Mouse (Mus musculus): Measurements from ENCODE around the gene Lsmem1.

The Lsmem1 gene

DNA sequence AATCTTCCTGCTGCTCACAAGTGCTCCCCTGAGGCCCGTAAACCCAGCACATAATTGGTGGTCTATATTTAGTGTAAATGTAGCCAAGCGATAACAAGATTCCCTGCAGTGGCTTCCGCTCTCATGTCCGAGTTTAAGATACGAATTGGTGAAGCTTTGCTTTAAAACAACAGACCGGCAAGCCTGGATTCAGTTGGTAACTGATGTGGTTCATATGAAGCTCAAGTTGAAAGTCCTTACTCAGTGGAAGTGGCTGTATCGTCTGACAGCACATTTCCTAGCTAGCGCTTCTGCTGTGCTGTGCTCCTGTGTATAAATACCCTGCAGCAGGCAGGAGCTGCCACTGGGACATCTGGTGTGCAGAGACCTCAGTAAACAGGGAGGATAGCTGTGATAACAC is at the start of gene Lsmem1:
TSS of gene Lsmem1 (minus strand) at position 189 of the 400 bp plus-strand sequence.
- DNase-seq = peak; percentile 20

DNA sequence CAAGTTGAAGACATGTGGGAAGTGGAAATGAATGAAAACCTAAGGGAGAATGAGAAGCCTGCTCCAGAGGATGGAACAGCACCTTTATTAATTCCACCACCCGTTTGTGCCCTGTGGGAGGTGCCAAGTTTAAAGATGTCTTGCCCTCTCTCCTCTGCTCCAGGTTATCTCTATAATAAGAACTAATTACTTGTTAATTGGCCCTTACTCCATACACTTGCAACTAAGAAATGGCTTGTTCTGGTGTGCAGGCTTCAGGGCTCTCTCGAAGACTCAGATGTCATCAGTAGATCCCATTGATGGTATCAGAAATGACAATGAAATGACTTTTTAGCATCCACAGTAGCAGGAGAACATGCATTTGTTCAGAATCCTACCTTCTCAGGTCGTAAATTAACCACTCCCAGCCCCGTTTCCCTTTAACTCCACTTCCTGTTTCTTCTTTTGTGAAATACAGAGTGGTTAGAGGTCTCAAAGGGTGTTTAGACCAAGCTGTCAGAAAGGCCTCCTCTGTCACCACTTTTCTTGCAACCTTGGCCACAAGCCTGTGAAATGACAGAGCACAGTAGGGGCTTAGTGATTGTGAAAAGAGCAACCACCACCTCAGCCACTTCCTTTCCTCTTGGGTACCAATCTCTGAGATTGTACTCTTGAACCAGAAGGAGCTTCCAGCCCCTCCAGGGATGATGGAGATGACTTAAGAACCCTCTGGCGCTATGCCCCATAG is 49.3 kb upstream of the Lsmem1 start, which contains the start of gene Ifrd1:
TSS of gene Ifrd1 (minus strand) at position 51 of the 727 bp plus-strand sequence.
- DNase-seq = no peak

DNA sequence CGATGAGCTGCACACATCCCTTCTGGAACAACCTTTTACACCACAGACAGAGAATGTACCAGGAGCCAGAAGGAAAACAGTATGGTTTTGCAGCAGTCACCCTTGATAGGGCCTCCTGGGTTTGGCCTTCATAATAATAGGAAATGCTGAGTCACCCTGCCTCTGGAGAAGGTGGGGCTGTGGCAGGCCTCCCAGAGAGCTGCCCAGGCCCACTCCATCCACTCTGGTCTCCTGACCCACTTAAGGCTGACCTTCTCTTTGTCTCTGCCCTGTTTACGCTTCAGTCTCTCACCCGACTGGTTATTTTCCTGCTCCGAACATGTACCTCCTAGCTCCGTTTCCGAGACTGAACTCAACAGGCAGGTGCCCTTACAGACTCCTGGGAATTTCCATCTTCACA is 48.7 kb upstream of the Lsmem1 start:
- DNase-seq = peak; percentile 24

DNA sequence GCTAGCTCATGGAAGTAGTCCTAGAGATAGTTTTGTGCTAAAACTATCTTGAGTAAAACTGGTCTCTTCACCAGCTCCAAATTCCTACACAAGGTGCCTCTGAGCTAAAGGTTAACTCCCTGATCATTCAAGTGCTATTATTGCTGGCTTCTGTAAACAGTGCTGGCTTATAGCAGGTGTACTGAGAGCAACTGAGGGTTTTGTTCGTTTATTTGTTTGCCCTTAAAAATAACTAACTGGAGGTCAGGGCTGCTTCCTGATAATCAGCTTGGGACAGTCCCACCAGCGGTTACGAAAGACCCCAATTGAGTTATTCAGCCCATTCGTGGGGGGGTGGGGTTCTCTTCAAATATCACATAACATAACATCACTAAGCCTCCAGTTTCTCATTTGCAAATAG is 48.1 kb upstream of the Lsmem1 start:
- DNase-seq = no peak

DNA sequence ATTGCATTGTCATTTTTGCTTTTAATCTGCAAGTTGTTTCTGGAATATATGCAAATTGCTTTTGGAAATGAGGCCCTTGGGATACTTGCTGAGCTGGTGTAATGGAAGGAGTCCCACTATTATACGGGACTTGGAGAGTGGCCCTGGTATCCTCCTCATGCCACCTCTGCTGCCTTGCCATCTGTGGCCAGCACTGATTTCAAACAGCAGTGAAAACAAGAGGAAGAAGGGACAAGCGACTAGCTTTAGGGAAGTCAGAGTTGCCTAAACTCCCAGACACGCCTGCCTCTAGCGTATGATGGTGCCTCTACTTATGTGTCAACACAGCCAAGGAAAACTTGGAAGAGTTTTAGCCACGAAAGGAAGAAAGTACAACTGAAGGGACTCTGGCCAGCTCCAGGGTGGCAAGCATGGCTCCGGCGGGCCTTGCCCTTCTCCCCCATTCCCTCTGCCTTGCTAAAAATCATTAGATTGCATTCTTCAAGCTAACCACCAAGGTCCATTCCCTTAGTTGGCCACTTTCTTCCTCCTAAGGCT is 46.2 kb upstream of the Lsmem1 start:
- no peak for DNase-seq

DNA sequence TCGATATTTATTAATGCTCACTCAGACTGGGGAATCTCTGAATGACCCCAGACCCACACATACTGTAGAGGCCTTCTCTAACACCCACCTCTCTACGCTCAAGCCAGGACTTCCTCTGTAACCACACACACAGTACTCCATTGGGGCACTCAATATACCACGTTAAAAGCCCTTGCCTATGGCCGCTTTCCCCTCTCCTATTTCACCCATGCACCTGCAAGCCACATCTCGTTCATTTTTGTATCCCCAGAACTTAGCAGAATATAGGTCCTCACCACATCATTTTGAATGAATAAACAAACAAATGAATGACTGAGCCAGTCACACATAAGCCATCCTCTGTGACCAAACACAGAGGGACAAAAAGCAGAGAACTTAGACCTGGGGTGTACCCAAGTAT is 45.6 kb upstream of the Lsmem1 start:
- DNase-seq = no peak

DNA sequence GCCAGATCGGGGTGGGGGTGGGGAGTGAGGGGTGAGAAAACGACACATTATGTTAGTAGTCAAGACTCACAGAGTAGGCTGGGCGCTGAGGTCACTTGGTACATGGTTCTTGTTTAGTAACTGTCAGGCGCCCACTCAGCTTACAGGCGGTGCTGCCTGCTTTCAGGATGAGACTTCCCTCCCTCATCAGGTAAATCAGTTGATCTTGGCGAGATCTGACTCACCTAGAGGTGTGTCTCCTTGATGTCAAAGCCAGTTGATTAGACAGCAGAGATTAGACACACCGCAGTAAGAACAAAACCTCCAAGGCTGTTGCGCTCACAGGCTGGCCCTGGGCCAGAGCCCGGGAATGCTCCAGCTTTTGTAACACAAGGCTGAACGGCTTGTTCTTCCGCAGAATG is 44.5 kb upstream of the Lsmem1 start:
- peak; percentile 68 for DNase-seq

DNA sequence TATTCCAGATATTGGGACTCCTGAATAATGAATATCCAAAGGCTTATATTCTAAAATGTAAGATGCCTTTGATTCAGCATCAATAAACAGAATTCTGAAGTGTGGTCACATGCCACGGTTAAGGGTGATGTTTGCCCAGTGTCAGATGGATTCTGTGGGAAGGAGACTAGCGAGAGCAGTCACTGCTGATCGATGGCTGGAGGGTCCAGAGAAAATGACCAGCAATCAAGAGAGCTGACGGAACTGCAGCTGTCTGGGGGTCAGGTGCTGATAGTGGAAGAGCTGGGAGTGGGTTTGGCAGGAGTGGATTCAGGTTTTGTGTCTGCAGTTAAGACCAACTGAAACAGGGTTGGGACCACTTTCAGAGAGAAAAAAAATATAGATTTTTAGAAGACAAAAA is 44.0 kb upstream of the Lsmem1 start:
- no peak for DNase-seq

DNA sequence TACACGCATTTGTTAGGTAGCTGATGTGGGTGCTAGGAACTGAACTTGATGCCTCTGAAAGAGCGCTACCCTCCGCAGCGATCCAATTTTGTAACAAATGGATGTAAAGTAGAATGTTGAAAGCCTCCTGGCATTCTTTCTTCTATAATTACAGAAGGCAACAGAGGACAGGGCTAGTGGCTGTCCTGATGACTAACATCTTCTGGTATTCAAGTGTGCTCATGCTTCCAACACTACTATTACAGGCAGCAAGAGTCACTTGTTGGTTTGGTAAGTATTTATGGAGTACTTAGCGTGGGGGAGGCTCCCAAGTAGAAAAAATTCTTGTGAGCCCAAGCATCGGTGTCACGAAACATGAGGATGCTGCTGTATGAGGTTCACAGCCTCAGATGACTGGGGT is 39.9 kb upstream of the Lsmem1 start:
- DNase-seq = no peak

DNA sequence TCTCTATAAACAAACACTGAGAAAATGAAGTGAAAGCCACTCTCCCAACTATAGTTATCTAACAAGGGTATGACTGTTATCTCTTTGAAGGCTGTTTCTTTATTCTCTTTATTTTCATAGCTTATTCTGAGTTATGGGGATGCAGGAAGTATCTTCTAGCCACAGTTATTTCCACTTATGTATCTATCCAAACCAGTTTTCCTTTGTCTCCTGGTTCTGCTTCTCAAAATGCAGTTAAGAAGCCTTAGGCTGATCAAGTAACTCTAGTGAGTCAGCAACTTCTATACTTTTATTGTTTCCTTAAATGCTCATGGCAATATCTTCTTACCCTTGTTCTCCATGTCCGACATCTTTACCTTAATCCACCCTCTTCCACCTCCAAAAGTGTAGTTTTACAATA is 32.9 kb upstream of the Lsmem1 start:
- no peak for DNase-seq

DNA sequence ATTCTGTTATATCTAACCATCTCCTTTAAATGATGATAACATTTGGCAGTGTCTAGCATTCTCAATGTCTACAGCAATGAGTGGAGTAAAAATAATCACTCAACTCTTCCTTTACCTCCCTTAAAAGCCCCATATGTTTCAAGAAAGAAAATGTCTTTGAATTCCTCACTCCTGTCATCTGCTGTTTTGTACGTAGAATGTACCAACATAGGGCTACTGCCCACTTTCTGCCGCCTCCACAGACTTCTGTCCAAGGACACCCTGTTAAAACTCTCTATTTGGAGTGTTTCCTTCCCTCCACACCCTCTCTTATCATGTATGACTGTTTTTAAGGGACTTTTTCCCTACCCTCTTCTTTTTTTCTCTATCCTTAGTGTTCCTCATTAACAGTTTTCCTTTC is 32.3 kb upstream of the Lsmem1 start:
- no peak for DNase-seq

DNA sequence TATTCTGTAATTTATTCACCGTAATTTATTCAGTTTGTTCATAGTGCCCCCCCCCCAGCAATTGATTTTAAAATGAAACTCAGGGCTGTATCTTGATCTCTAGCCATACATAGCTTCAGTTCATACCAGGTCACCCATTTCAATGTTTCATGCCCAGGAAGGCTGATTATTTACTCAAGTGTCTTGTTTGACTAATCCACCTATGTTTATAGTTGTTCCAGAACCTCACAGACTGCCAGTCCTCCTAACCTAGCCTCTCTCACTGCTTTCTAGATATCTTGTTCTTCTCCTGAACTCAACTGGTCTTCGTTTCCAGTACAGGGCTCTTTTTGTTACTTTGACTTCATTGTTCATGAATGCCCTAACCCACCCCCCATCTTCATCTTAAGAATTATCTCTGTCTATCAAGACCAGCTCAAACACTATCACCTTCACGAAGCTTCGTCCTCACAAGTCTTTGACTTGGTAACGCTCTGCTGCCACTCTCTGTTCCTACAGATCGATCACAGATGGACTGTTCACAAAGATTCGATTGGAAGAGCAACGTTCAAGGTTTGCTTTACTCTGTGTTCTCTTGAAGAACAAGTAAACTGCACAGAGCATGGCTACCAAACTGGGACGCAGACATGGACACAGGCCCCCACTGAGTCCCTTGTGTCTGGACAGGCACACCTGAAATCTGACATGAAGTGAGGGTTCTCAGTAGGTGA is 25.0 kb upstream of the Lsmem1 start:
- DNase-seq = no peak

DNA sequence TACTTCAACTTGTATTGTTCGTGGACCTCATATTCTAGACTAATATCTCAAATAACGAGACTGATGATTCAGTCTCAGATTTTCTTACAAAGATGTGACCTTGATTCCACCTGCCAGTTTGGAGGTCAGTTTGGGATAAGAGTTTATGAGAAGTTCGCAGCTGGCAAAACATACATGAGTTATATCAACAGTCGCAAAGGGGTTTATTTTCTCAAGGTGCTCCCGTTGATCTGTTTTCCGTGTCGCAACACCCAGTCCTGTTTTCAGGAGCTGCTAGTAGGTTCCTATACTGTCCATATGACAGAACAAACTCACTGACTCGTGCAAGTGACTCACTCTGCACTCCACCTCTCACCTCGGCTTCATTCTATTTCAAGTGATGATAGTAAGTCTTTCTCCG is 24.4 kb upstream of the Lsmem1 start:
- DNase-seq = peak; percentile 19

DNA sequence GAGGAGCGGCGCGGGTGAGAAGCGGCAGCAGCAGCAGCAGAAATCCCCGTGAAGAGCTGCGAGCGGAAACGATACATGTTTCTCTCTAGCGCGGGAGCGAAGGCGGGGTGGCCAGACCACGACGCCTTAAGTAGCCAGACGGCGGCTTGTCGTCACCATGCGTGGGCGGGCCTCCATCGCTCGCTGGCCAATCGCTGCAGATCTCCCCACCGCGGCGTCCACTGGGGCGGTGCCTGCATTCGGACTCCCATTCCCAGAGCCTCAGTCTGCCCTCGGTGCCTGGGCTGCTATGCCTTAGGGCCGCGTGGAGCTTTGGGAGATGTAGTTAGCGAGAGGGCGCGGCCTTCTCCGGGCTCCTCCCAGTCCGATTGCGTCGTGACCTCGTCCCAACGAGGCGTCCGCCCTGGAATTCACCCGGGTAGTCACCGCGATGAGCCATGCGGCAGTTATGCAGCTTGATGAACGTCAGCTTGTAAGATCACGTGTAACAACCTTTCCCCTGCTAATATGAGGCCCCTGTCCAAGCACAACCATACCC is 23.9 kb upstream of the Lsmem1 start:
- peak; percentile 99 for DNase-seq

DNA sequence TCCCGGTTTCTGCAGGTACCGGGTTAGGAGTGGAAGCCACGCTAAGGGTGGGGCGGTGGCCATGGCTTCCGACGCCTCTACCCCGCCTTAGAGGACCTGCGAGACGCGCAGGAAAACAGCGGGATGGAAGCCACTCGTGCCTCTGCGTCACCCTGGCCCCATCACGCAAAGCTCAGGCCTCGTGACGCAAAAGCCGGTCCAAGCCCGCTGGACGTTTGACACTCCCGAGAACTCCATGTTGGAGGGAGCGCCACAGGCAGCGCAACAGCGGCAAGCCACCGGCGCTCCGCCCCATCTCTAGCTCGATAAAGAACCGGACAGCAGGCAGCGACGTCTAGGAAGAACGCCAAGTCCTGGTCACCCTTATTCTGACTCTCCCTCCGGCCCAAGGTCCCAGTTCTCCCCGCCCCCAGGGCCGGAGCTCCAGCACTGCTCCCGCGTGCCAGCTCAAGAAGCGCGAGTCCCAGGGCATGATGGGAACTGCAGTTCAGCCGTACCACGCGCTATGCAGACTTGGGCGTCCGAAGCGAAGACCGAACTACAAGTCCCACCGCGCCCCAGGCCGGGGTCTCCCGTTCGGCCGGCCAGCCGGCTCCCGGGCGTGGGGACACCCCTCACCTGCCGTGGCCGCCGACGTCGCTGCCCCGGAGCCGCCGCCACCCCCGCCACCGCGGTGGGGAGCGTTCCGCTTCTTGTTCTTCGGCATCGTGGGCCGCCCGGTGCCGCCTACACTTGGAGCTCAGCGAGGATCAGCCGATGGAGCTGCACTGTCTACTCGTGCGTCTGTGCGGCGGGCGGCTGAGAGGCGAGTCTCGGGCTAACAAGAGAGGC is 23.2 kb upstream of the Lsmem1 start:
- peak; percentile 97 for DNase-seq

DNA sequence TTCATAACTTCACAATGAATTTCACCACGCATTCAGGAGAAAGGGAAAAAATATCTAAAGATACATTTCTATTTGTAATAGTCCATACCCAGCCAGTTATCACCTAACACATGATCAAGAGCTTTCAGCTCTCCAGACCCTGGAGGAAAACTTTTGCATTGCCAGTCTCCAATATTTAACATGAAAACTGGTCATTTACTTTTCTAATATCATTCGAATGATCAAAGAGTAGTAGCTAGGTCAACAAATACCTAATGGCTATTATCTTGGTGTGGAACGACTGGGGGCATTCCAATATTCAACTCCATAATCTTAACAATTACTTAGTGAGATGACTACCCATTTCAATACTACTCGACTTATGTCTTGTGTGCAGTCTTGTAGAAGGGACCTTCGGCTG is 22.3 kb upstream of the Lsmem1 start:
- no peak for DNase-seq

DNA sequence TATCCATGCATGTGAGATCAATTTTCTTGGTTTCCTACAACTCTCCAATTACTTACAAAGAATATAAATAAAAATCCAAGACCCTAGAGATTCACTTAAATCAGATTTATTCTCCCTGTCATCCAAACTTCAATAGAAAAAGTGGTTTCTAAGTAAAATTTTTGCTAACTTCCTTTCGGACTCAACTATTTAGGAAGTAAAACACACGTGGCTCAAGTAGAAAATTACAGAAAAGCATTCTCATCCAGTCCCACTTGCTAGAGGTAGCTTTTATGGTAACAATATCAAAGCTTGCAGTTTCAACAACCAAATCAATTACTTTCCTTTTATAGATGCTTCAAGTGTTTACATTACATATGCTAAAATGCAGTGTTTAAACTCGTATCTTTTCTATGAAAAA is 21.6 kb upstream of the Lsmem1 start:
- DNase-seq = no peak

DNA sequence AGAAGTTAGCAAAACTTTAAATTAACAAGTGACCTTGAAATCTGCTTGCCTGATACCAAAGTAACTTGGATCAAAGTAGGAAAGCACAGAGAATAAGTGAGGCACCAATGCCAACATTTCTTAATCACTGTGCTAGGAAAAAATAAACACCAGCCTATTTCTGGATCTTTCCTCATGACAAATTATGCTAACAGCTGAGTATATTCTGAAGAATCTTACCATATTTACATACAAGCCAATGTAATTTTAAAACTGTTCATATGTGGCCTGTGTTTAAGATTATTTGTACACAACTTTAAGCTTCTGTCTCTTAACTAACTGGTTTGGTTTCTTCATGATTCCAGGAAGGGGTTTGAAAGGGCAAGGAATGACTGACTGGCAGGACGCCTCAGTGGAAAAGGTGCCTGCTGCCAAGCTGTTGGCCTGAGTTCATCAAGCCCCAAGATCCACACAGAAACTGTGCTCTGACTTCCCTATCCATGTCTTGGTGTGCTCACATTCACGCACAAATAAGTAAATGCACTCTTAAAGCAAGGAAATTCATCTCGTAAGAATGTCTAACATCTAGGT is 20.8 kb upstream of the Lsmem1 start:
- DNase-seq = peak; percentile 27

DNA sequence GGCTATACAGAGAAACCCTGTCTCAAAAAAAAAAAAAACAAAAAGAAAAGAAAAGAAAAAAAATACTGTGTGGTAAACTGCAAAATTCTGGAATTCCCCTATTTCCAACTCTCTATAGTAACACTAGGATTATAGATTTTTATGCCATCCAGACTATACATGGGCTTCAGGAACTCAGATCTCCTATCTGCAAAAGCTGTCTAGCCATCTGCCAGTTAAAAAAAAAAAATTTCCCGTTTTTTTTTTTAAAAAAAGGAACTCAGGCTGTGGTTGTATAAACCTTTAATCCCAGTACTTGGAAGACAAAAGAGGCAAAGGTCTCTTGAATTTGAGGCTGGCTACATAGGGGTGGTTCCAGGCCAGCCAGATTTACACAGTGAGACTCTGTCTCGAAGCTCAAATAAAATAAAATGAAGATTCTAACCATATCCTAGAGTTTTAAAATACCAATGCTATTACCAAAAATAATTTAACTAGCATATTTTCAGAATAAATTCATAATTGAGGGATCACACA is 19.2 kb upstream of the Lsmem1 start:
- DNase-seq = no peak

DNA sequence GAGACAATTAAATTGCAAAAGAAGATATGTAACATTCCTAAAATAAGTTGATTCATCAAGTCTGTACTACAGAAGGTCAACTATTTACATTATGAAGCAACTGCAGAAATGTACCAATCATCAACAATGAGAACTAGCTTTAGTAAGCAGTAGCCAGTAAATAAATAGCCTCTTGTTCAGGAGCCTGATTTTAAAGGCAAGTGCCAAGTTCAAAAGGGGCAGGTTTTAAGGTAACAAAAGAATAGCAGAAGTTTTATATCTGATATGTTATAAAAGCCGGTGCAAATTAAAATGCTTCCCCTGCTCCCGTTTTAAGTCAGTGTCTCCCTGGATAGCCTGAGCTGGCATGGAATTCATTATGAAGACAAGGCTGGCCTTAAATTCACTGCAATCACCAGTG is 18.5 kb upstream of the Lsmem1 start:
- DNase-seq = no peak

DNA sequence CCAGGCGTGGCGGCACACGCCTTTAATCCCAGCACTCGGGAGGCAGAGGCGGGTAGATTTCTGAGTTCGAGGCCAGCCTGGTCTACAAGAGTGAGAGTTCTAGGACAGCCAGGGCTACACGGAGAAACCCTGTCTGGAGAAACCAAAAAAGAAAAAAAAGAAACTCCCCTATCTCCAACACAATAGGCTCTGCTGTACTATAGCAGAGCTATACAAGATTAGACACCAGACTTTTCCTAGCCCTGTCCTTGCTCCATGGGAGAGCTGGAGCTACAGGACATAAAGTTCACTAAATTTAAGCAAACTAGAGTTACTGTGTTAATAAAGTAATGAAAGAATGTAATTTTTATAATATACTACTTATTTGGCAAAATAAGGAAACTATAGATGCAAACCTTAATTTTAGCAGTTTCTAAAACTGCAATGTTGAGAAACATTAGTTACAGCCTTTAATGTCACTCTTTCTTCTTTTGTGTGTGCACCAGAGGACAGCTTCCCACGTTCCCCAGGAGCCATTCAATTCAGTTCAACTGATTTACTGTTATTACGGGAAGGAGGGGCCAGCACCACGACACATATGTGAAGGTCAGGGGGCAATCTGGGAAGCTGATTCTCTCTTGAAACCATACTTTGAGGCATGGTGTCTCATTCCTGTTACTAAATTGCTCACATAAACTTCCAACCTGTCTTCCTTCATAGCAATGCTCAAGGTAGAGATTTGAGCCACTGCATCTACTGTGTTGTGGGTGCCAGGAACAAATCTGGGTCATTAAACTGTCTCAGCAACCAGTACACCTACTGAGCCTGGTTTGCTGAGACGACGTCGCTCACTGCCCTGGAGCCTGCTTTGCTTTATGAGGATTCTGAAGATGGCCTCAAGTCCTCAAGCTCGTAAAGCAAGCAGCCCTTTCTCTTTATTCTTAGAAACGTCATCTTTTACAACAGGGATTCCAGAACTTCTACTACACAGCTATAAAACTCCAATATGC is 15.9 kb upstream of the Lsmem1 start:
- DNase-seq = no peak

Measured in kidney, postnatal 10 days (tissue).